Mouse (Mus musculus) urinary bladder, adult 2 months (tissue): Measurements from ENCODE around the gene Tnnc2. TPM values are rescaled to one million over a fixed set of nuclear protein-coding genes. Genes with fewer than 3 reads are reported as not detected.
A peak's percentile ranks its signal among the peaks of the same experiment; 100 is the strongest.

ENCODE experiments used
- DNase-seq: peaks from one replicate; pipeline ENCODE4 v3.0.0; 2022; ENCODE audit warnings: low spot score
- polyA plus RNA-seq: library from polyadenylated mRNA; depleted of rRNA; stranded (reverse); fragments of >200 nt; gene quantifications from 2 replicates; pipeline ENCODE4 v1.2.3, GENCODE M21; 2012

Gene Tnnc2
- polyA plus RNA-seq, 1 experiment = 26.7 TPM

DNA sequence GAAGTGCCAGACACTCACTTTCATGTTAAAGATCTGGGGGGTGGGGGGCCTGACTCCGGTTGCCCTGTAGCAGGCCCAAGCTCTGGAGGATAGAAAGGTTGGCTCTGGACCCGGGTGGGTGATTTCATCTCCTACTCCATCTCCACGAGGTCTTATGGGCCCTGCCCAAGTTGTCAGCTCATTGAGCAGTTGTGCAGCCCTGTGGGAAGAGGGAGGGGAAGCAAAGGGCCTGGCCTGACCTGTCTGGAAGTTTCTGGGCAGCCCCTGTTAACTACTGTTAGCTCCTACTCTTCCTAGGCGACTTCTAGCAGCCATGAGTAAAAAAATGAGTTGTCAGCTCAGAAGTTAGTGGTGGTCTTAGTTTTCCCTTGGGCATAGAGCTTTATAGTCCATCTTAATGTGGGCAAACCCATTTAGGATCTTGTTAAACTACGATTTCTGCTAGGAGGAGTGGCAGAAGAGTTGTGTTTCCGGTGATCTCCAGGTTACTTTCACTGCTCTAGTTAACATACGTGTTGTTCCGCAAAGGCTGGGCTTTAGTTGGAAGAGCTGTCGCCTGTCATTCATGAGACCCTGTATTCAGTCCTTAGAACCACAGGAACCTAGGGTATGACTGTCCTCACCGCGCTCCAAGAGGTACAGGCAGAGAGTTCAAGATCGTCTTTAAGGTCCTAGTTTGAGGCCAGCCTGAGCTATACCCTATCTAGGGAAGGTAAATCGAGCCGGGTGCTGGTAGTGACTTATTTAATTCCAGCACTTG is 6.4 kb downstream of the Tnnc2 start:
- no peak for DNase-seq

DNA sequence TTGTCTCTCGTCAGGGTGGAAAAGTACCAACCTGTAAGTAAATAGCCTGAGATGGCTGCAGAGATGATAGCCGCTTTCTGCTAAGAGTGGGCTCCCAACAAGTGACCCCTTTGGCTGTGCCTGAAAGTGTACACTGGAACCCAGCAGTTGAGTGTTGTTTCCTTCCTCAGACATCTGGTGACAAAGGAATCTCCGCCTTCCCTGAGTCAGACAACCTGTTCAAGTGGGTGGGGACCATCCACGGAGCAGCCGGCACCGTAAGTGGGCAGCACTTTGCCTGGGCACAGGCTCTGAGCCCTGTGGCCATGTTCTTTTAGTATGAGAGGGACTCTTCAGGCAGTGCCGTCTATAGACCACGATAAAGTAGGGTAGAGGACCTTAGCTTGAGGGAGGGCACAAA is 8.6 kb downstream of the Tnnc2 start:
- no peak for DNase-seq

- no peak for DNase-seq
These were observed 9.5 kb downstream of the Tnnc2 start for GRCm38 (mm10) chr2:164770279-164770678.

GRCm38 (mm10) chr2:164769258-164770037 is 10.3 kb downstream of the Tnnc2 start, which contains the start of gene Ube2c:
Gene Ube2c (plus strand): TSS chr2:164769898.
- DNase-seq = peak; percentile 90

DNA sequence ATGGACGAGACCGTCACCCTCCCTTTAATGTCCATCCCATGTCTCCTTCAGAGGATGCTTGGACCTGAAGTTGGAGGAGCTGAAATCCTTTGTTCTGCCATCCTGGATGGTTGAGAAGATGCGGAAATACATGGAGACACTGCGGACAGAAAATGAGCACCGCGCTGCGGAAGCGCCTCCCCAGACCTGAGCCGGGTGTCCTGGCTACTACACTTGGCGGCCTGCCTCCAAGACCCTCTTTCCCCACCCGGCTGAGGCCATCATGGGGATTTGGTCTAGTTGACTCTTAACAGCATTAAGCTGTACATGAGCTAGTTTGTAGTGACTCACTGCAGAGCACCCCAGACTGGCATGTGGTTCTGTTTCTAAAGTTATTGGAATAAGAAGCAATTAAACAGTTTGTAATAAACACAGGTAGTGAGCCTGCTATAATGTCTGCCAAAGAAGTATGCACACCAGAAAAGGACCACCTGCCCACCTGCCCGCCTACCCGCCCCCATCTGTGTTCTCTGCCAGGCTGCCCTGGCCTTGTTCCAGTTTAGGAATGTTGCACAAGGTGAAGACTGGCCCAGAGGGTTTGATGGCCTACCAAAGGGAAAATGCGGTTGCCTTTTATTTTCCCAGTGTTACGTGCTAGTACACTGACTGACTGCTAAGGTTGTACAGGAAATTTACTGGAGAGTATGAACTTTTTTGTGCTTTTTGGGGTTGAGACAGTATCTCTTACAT is 11.8 kb downstream of the Tnnc2 start:
- DNase-seq = no peak

- DNase-seq = no peak
These were observed 13.9 kb downstream of the Tnnc2 start for GRCm38 (mm10) chr2:164765841-164766240.

- no peak for DNase-seq
These were observed 17.2 kb downstream of the Tnnc2 start for GRCm38 (mm10) chr2:164762593-164762992.

- DNase-seq = no peak
These were observed 17.8 kb downstream of the Tnnc2 start for GRCm38 (mm10) chr2:164761971-164762370.

DNA sequence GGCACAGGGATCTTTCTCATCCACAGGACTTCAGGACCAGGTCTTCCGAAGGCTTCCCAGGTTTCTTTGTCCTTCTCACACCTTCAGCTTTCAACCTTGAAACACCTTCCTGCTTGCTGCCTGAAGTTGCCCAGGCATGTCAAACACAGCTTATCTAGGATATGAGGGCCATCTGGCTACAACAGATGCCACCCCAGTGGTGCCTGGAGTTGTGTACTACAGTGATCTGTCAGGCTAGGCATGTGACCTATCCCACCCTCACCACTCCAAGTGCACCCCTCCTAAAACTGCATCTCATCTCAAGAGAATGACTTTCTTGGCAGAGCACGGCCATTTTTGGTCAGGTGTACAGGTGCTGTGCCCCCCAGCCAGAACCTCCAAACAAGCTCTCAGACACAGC is 18.3 kb downstream of the Tnnc2 start:
- no peak for DNase-seq

- no peak for DNase-seq
These were observed 19.5 kb downstream of the Tnnc2 start for GRCm38 (mm10) chr2:164760059-164760833.

- no peak for DNase-seq
These were observed 21.1 kb downstream of the Tnnc2 start for GRCm38 (mm10) chr2:164758692-164759091.

DNA sequence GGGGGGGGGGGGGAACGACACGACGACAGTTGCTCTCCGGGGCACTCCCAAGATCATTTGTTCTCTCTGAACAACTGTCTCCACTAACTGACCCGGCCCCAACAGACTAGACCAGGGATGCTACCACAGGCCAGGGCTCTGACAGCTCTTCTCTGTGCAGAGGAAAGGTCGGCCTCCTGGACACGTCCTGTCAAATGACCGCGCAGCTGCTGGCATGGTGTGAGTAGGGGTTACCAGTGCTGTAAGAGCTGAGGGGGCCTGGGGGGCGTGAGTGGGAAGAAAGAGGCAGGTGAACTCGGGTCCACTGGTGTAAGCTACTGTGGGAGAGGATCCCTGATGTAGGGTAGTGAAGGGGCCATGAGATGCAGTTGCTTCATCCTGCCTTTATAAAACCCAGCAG is 21.9 kb downstream of the Tnnc2 start:
- DNase-seq = no peak

DNA sequence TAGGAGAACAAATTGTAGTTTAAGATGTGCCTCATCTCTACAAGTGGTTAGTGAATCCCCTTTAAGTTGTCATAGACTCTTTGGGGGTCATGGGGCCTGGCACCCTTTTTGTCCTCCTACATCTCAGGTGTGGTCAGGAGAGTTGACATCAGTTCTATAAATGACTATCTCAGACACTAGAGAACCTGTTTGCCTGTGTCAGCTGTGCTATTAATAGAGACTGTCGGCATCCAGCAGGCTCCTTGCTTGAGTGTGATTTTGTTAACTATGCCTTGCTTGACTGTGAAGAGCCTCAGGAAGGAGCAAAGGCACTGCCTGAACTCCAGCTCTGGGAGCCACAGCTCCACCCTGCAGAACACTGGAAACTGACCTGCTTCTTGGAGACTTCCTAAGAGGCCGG is 25.0 kb downstream of the Tnnc2 start:
- no peak for DNase-seq

DNA sequence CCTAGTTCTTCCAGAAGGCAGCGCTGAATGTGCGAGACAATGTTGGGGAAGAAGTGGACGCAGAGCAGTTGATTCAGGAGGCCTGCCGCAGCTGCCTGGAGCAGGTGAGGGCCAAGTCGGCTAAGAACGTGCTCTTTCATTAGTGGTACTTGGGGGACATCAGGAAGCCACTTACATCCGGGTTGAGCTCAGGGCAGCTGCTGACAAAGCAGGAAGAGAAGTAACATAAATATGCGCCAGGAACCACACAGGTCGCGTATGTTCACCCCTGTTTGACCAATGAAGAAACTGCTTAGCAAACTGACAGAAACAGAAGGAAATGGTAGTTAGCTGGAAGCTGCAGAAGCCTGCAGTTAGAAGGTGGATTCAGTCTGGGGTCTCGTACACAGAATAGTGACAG is 25.7 kb downstream of the Tnnc2 start:
- no peak for DNase-seq

DNA sequence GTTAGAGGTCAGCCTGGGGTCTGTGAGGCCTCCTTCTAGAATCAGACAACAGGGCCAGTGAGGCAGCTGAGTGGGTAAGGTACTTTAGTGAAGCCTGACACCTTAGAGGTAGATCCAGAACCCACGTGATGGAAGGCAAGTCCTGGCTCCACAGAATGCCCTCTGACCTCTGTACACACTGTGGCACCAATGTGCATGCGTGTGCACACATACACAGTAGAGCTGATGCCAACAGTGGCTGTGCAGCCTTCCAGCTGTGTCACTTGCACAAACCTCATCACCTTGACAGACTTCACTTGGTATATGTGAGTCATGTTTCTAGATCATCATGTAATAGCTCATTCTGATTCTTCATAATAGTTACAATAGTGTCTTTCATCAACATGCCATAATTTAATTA is 27.3 kb downstream of the Tnnc2 start:
- no peak for DNase-seq

- no peak for DNase-seq
These were observed 30.8 kb downstream of the Tnnc2 start for GRCm38 (mm10) chr2:164748991-164749390.

- DNase-seq = no peak
These were observed 31.6 kb downstream of the Tnnc2 start for GRCm38 (mm10) chr2:164748191-164748590.

GRCm38 (mm10) chr2:164746693-164747092 is 33.1 kb downstream of the Tnnc2 start:
- no peak for DNase-seq

DNA sequence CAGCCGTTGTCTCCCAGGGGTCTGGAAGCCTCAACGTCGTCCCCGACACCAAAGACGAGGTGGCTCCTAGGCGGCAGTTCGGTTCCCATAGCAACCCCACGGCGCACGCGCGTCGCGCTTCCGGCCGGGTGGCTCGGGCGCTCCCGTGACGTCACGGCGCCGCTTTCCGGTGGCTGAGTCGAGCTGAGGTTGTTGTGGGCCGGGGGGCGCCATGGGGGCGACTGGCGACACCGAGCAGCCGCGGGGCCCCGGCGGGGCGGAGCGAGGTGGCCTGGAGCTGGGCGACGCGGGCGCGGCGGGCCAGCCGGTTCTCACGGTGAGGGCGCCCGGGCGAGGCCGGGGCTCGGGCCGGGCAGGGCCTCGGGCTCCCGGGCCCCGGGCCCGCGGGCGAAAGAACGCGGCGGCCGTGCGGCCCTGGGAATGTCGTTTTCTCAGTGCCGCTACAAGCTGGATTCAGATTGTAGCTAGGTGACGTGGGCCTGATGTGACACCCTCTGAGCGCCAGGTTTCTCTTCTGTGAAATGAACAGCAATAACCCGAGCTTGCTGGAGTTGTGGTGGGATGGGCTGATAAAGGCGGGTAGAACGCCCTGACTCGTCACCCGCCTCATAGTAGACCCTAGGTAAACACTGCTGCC is 33.8 kb downstream of the Tnnc2 start, which contains the start of the genes Wfdc3 and Dnttip1:
Wfdc3 (minus strand) TSS at position 89 of the 637 bp plus-strand sequence.
Dnttip1 (plus strand) TSS at position 141 of the 637 bp plus-strand sequence.
- DNase-seq = peak; percentile 91

DNA sequence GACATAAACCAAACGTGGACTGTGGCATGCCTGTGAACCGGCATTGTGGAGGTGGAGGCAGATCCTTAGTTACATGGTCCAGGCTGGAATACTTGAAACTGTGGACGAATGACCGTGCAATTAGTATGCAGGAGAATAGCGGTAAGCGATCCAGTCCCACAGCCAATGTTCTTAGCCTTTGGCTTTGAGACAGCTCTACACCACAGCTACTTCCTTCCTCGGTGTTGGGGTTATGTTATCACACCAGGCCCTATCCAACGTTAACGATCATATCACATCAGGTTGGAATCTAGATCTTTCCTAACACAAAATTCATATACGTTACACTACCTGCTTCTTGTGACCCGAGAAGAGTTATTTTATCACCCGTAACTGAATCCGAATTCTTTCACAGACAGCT is 34.8 kb downstream of the Tnnc2 start:
- DNase-seq = no peak

DNA sequence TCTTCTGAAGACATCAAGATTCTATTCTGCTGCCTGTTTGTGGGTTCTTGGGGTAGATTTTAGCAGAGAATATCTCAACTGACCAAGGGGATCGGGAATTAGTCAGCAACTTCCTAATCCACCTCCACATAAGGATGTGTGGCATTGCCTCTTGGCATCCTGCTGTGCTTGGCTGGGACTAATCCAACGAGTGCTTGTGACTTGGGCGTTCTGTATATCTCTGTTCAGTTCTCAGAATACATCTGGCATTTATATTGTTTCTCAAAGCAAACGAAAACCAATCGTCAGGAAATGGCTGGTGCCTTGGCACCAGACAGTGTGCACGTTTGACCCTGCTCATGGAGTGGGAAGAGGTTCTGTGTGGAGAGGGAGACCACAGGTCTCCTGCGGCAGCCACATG is 39.9 kb downstream of the Tnnc2 start:
- DNase-seq = no peak
